Mouse (Mus musculus) embryonic facial prominence, embryonic 11.5 days (tissue): ENCODE measurements around the gene Synm. TPM values are rescaled to one million over a fixed set of nuclear protein-coding genes. Genes with fewer than 3 reads are reported as not detected.
A peak's percentile ranks its signal among the peaks of the same experiment; 100 is the strongest.

ENCODE experiments used
- ATAC-seq: fragments of 200-750 bp; cut with Nextera tagmentation; replicated peaks from 2 replicates; pipeline ENCODE4 v1.8.0; 2017; ENCODE audit warnings: low read depth; ENCODE audit not compliant: insufficient number of reproducible peaks, low FRiP score, low TSS enrichment
- DNase-seq: peaks from one replicate; pipeline ENCODE4 v3.0.0-alpha.2; 2015; ENCODE audit warnings: low spot score
- H3K27ac ChIP-seq: fragments of 300-500 bp; sonication (generic); replicated peaks from 2 replicates; pipeline ENCODE4 v1.5.1; 2014; ENCODE audit warnings: mild to moderate bottlenecking, low read depth, low read length, control low read depth
- H3K27me3 ChIP-seq: fragments of 300-500 bp; sonication (generic); 2 replicates; pipeline ENCODE4 v1.6.1; 2014; ENCODE audit warnings: mild to moderate bottlenecking, low read length, moderate library complexity, mixed read lengths; ENCODE audit not compliant: control insufficient read depth, insufficient read depth
- H3K36me3 ChIP-seq: fragments of 300-500 bp; sonication (generic); replicated peaks from 2 replicates; pipeline ENCODE4 v1.6.1; 2014; ENCODE audit warnings: low read depth, mild to moderate bottlenecking, low read length, moderate library complexity, mixed read lengths; ENCODE audit not compliant: control insufficient read depth, insufficient read depth
- H3K4me1 ChIP-seq: fragments of 300-500 bp; sonication (generic); 2 replicates; pipeline ENCODE4 v1.6.1; 2014; ENCODE audit warnings: low read length, mixed read lengths; ENCODE audit not compliant: control insufficient read depth, insufficient read depth
- H3K4me2 ChIP-seq: fragments of 300-500 bp; sonication (generic); 2 replicates; pipeline ENCODE4 v1.6.1; 2014; ENCODE audit warnings: low read depth, mild to moderate bottlenecking, control low read depth, low read length, moderate library complexity
- H3K4me3 ChIP-seq: fragments of 300-500 bp; sonication (generic); 2 replicates; pipeline ENCODE4 v1.5.1; 2014; ENCODE audit warnings: low read depth, low read length, control low read depth
- H3K9ac ChIP-seq: fragments of 300-500 bp; sonication (generic); replicated peaks from 2 replicates; pipeline ENCODE4 v1.6.1; 2014; ENCODE audit warnings: mild to moderate bottlenecking, control low read depth, low read length
- H3K9me3 ChIP-seq: fragments of 300-500 bp; sonication (generic); replicated peaks from 2 replicates; pipeline ENCODE4 v1.6.1; 2016; ENCODE audit warnings: mild to moderate bottlenecking, low read length, inconsistent platforms, mixed read lengths; ENCODE audit not compliant: control insufficient read depth
- WGBS: fragments of 180-500 bp; shearing (Covaris S2); extraction: QIAGEN DNeasy Blood & Tissue Kit; methylation state at CpG from one replicate; pipeline ENCODE4 v1.1.7; 2014; 5-methylcytosine and 5-hydroxymethylcytosine counted together
- polyA plus RNA-seq: library from polyadenylated mRNA; unstranded; fragments of >200 nt; fragmentation: Nextera tagmentation; extraction: Ambion mirVana; gene quantifications from 2 replicates; pipeline ENCODE4 v1.2.1, GENCODE M21; 2014

Synm gene
- polyA plus RNA-seq, 1 experiment from 2014 or later: 1.3 TPM

DNA sequence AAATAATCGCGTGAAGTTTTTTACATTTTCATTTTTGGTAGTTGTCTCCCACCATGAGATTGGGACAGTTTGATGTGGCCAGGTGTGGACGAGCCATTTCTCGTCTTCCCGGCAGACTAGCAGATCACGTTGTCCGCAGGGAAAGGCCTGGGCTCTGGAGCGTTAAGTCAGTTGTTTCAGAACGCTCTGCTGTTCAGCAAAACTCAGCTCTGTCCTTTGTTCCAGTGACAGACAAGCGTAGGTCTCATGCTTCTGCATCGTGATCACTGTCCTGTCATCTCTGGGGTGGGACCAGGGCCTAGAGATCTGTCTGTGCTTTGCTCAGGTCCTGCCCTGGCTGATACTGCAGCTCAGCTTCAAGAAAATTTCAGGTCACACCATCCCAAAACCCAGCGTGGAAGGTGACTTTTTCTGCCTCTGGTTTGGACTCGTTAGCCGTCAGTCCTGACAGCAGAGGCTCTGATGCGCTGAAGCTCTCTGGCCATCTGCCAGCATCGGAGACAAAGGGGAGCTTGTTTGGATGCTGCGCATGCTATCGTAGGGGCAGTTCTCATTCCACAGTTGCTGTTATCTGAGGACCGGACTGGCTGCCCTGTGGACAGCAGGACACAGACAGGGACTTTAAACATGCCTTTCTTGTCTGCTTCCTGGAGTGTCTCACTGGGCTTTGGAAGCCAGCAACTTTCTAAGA, 45.6 kb downstream of the Synm start:
- Histone ChIP-seq H3K4me3 (no peak overlapping the region), H3K4me1 (no peaks in the 10 kb centered on the region), H3K9me3 (no peaks in the 10 kb centered on the region), H3K9ac (no peak overlapping the region), H3K27me3 (no peaks in the 10 kb centered on the region), H3K27ac (no peak overlapping the region), H3K4me2 (no peak overlapping the region), H3K36me3 (peaks cover 3% of the 10 kb centered on the region)
- DNase-seq (peak; percentile 59), ATAC-seq (0 out of 2 replicates have a peak, but pooled peaks have one; percentile 42)
- WGBS: 45% methylated on average over 19 of the region's 19 CpGs

DNA sequence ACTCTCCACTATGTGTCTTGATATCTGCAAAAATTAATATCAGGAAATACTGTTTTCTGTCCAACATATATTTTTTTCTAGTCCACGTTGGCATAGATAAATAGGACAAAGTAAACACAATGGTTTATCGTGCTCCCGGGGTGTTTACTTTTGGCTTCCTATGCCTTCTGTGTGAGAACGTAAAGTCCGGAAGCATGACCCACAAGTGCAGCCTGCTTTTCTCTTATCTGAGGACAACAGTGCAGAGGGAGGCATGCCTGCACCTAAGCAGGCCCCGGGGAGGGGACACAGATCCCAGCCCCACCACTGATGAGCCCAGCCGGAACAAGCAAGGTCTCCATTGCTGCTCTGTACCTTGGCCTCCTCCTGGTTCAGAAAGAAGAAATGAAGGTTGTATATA, 49.3 kb downstream of the Synm start:
- no peak overlapping the region for H3K27ac ChIP-seq
- H3K9ac ChIP-seq: no peak overlapping the region
- DNase-seq: no peak
- H3K9me3 ChIP-seq: no peaks in the 10 kb centered on the region
- 84% methylated on average over 7 of the region's 7 CpGs for WGBS
- peaks cover 3% of the 10 kb centered on the region for H3K36me3 ChIP-seq
- no peak overlapping the region for H3K4me2 ChIP-seq
- no peak for ATAC-seq
- H3K4me1 ChIP-seq: no peaks in the 10 kb centered on the region
- H3K4me3 ChIP-seq: no peak overlapping the region
- no peaks in the 10 kb centered on the region for H3K27me3 ChIP-seq

DNA sequence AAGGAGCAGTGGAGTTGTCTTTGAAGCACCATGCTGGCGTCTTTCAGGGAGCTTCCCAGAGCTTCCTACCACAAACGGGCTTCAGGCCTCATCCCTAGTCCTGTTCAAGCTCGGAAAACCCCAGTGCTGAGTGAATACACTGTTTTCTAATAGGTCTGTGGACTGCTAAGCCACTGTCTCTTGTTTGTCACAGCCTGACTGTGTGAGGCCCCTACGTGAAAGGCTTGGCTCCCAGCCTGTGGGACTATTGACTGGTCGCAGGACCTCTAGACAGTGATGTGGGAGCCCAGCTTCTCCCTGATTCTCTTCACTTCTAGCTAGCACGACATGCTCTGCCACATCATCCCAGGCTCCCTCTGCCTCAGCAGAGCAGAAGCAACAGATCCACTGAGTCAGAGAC, 51.4 kb downstream of the Synm start:
- Histone ChIP-seq H3K27ac (no peak overlapping the region), H3K4me2 (no peak overlapping the region), H3K27me3 (no peaks in the 10 kb centered on the region), H3K36me3 (peaks cover 3% of the 10 kb centered on the region), H3K4me3 (no peak overlapping the region), H3K4me1 (no peaks in the 10 kb centered on the region), H3K9ac (no peak overlapping the region), H3K9me3 (no peaks in the 10 kb centered on the region)
- WGBS: 78% methylated on average over 6 of the region's 6 CpGs
- no peak for DNase-seq
- ATAC-seq: no peak

DNA sequence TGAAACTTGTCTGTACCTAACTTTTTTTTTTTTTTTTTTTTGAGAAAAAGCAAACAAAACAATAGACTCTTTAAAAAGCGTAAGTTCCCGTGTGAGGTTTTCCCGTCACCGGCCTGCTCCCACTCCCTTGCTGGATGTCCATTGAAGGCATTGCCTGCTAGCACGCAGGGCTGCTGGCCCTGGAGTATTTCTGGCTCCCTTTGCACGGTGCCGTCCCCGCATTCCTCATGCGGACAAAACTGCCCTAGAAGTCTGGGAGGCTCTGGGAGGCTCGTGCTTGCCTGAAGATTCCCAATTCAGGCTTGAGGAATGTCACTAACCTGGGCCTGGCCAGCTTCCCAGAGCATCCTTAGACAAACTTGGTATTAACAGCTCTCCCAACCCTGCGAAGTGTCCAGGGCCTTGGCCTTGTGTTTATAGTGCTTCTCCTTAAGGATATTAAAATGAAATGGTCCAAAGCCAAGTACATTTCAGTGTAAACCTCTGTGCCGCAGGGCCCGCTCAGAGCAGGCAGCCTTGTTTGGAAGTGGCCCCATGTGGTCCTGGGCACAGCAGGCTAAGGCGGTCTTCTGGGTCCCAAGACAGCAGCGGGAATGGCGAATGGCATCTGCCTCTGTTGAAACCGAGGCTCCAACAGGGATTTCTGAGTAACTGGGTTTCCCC, 58.2 kb downstream of the Synm start:
- 74% methylated on average over 17 of the region's 17 CpGs for WGBS
- ATAC-seq (no peak), DNase-seq (no peak)
- Histone ChIP-seq H3K9ac (no peak overlapping the region), H3K36me3 (no peaks in the 10 kb centered on the region; the same call in 1 of the 2 replicates), H3K4me1 (no peaks in the 10 kb centered on the region), H3K27ac (no peak overlapping the region), H3K27me3 (no peaks in the 10 kb centered on the region), H3K9me3 (no peaks in the 10 kb centered on the region), H3K4me2 (no peak overlapping the region), H3K4me3 (no peak overlapping the region)

DNA sequence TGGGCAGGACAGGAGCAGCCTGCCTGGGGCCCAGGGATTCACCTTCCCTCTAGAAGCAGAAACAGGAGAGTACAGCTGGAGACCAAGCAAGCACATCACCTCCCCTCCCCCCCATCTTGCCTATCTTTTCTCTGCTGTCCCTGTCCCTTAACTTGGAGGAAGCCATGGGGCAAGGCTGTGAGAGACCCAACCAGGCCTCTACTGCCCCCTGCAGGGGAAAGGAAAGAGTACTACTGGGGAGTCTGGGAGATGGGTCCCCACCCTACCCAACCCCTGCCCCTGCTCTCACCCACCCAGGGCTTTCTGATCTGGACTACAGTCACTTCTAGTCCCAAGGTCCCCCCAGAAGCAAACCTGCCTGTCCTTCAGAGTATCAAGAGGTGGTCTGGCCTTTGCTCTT, 58.7 kb downstream of the Synm start:
- Histone ChIP-seq H3K27me3 (no peaks in the 10 kb centered on the region), H3K9me3 (no peaks in the 10 kb centered on the region), H3K4me1 (no peaks in the 10 kb centered on the region), H3K27ac (no peak overlapping the region), H3K9ac (no peak overlapping the region), H3K4me2 (no peak overlapping the region), H3K36me3 (no peaks in the 10 kb centered on the region; the same call in 1 of the 2 replicates), H3K4me3 (no peak overlapping the region)
- peak; percentile 53 for DNase-seq
- ATAC-seq: no peak

DNA sequence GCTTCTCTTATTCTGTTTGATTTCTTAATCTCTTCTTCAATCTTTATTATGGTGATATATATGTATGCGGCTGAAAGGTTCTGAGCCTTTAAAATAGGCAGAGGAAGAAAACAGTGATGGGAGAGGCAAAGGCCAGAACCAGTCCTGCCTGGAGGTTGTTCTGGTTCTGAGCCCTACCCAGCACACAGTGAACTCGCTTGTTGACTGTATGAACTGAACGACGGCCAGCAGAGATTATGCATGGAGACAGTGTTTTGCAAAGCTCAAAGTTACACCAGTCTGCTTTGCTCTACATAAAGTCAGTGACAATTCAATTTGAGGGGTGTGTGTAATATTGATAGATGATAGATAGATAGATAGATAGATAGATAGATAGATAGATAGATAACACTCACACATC, 60.2 kb downstream of the Synm start:
- no peaks in the 10 kb centered on the region for H3K4me1 ChIP-seq
- H3K36me3 ChIP-seq: no peaks in the 10 kb centered on the region; the same call in 1 of the 2 replicates
- H3K4me2 ChIP-seq: no peak overlapping the region
- H3K27me3 ChIP-seq: no peaks in the 10 kb centered on the region
- DNase-seq (no peak), ATAC-seq (no peak)
- no peak overlapping the region for H3K9ac ChIP-seq
- no peak overlapping the region for H3K4me3 ChIP-seq
- H3K27ac ChIP-seq: no peak overlapping the region
- WGBS: 91% methylated on average over 4 of the region's 4 CpGs
- H3K9me3 ChIP-seq: no peaks in the 10 kb centered on the region

DNA sequence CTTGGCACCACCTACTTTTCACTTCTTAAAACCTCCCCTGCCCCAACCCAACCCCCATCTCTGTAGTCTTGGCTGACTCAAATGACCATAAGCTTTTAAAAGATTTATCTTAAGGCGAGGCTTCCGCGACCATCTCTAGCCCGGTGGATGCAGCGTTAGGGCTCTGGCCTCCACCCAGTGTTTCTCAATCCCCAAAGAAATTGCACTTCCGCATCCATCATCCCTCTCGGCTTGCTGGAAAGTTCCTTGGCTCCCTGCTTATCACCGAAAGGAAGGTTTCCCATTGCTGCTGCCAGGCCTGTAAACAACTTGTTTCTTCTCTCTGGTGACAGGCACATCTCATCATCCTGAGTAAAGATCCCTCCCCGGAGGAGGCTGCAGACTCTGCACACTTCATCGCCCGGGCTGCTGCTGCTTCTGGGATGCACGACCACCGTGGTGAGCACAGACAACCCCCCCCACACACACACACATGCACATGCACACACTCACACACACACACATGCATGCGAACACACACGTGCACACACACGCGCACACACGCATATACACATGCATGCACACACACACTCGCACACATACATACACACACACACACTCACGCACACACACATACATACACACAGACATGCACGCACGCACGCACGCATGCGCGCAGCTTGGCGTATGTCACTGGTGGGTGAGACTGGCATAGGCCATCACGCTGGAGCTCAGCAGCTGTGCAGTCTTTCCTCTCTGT, 61.5 kb downstream of the Synm start:
- Histone ChIP-seq H3K4me2 (no peak overlapping the region), H3K9me3 (no peaks in the 10 kb centered on the region), H3K4me3 (no peak overlapping the region), H3K9ac (no peak overlapping the region), H3K36me3 (no peaks in the 10 kb centered on the region; the same call in 1 of the 2 replicates), H3K4me1 (no peaks in the 10 kb centered on the region), H3K27ac (no peak overlapping the region), H3K27me3 (no peaks in the 10 kb centered on the region)
- ATAC-seq: no peak
- DNase-seq: no peak
- WGBS: 95% methylated on average over 28 of the region's 28 CpGs

DNA sequence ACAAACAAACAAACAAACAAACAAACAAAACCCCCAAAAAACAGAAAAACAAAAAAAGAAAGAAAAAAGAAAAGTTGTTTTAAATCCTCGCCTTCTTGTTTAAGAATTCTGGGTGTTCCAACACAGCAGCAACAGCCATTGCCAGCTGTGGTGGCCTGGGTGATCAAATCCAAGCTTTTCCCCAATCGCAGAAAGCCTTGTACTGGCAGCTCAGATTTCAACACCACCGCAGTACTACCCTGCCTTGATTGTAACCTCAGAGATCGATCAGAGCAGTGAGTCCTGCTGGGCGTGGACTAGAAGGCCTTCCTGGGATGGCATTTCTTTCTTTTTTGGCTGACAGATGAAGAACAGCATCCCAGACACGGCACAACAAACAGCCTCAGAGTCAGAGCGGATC, 63.6 kb downstream of the Synm start:
- Histone ChIP-seq H3K9me3 (no peaks in the 10 kb centered on the region), H3K4me3 (no peak overlapping the region)
- 82% methylated on average over 7 of the region's 7 CpGs for WGBS

More for the DNA sequence above, 63.6 kb downstream of the Synm start:
- Histone ChIP-seq H3K27ac (no peak overlapping the region), H3K27me3 (no peaks in the 10 kb centered on the region), H3K9ac (no peak overlapping the region), H3K4me2 (no peak overlapping the region), H3K4me1 (no peaks in the 10 kb centered on the region), H3K36me3 (no peaks in the 10 kb centered on the region)
- ATAC-seq (no peak), DNase-seq (no peak)
